Mouse (Mus musculus): Measurements from ENCODE around the gene Slc25a30.
"Not testable (repeated sequence)": the region's sequence is repeated elsewhere in the genome, so short reads cannot be mapped to it uniquely, and the experiment has no call there.

Gene Slc25a30

DNA sequence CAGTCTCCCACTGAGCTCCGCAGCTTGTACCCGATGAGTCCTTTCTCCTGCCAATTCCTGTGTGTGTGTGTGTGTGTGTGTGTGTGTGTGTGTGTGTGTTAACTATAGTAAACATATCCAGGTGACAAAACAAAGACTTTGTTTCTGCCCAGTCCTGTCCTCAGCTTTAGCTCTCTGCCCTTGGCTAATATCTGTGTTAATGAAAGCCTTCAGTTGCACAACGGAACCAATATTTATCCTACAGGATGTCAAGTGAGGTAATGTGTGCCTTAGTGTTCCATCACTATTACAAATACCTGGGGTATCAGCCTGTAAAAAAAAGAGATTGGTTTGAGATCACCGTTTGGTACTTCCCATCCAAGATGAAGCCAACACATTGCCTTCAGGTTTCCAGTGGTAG is 6.3 kb upstream of the Slc25a30 start:
- in situ Hi-C loops (cut with MboI, MseI) = loop anchor here (5.0 kb wide), 1 partner anchor 39 kb away; no protein-coding TSS in a partner anchor

GRCm38 (mm10) chr14:75791372-75791771 is 4.5 kb upstream of the Slc25a30 start:
- in situ Hi-C loops (cut with MboI, MseI) = loop anchor here (5.0 kb wide), 1 partner anchor 41 kb away; no protein-coding TSS in a partner anchor

- in situ Hi-C loops (cut with MboI, MseI) = loop anchor here (5.0 kb wide), 1 partner anchor 42 kb away; no protein-coding TSS in a partner anchor
Observed at GRCm38 (mm10) chr14:75790411-75790996, 3.7 kb upstream of the Slc25a30 start.

- in situ Hi-C loops (cut with MboI, MseI) = no loop called here
Observed at GRCm38 (mm10) chr14:75789291-75789690, 2.5 kb upstream of the Slc25a30 start.

- in situ Hi-C loops (cut with MboI, MseI) = no loop called here
Observed at GRCm38 (mm10) chr14:75787794-75788175, 948 bp upstream of the Slc25a30 start.

DNA sequence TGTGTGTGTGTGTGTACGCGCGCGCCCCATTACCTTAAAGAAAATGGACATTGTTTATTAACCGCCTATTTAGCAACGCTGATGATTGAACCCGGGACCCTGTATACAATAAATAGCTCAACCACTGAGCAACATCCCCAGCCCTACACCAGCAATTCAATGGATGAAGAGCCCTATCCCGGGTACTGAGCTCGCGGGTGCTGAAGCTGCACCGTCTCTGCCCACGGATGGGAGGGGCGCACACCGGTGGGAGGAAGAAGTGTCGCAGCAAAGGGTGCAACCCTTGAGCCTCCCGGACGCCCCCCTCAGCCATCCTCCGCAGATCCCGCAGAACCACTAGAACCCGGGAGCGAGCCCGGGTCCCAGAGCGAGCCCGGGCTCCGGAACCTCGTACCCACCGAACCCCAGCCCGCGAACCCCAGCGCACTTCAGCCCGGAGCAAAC is 391 bp downstream of the Slc25a30 start:
- in situ Hi-C loops (cut with MboI, MseI) = no loop called here

GRCm38 (mm10) chr14:75779913-75780312 is 6.9 kb downstream of the Slc25a30 start:
- in situ Hi-C loops (cut with MboI, MseI) = no loop called here

GRCm38 (mm10) chr14:75776637-75777036 is 10.2 kb downstream of the Slc25a30 start:
- in situ Hi-C loops (cut with MboI, MseI) = no loop called here

GRCm38 (mm10) chr14:75773431-75773830 is 13.4 kb downstream of the Slc25a30 start:
- in situ Hi-C loops (cut with MboI, MseI) = no loop called here

- in situ Hi-C loops (cut with MboI, MseI) = not testable (repeated sequence)
Observed at GRCm38 (mm10) chr14:75772407-75772806, 14.4 kb downstream of the Slc25a30 start.

GRCm38 (mm10) chr14:75771101-75771501 is 15.7 kb downstream of the Slc25a30 start:
- in situ Hi-C loops (cut with MboI, MseI) = no loop called here

GRCm38 (mm10) chr14:75769334-75769733 is 17.5 kb downstream of the Slc25a30 start:
- in situ Hi-C loops (cut with MboI, MseI) = no loop called here

DNA sequence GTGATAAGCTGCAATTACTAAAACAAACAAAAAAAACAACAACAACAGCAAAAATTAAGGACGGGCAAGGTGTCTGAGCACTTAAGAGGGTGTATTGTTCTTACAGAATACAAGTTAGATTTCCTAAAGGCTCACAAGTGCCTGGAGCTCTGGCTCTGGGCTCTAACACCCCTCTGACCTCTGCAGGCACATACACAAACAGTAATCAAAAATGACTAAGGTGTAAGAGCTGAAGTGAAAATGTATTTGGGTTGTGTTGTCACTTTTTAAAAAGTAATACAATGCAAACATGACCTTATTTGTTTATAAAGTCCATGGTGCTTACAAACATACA is 18.6 kb downstream of the Slc25a30 start:
- in situ Hi-C loops (cut with MboI, MseI) = no loop called here

- in situ Hi-C loops (cut with MboI, MseI) = no loop called here
Observed at GRCm38 (mm10) chr14:75767492-75768274, 19.2 kb downstream of the Slc25a30 start.

- in situ Hi-C loops (cut with MboI, MseI) = no loop called here
Observed at GRCm38 (mm10) chr14:75761028-75761805, 25.6 kb downstream of the Slc25a30 start.

DNA sequence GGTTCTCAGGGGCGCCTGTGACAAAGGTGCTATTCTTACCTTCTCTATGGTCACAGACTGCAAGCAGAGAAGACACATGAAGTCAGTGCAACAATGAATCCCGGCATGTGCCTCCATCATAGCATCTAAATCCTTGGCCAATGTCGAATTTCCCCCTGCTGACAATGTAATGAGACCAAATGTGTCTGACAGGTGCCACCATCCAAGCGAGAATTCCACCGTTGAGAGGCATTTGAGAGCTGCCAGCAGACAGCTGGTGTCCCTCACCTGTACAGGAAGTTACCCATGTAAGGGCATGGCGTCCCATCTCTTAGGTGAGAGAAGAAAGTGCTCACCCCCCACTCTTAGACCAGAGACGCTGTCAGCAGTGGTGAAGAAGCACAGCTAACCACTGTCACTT is 28.4 kb downstream of the Slc25a30 start:
- in situ Hi-C loops (cut with MboI, MseI) = loop anchor here (10.0 kb wide), 1 partner anchor 314 kb away; no protein-coding TSS in a partner anchor

GRCm38 (mm10) chr14:75757821-75758220 is 29.0 kb downstream of the Slc25a30 start:
- in situ Hi-C loops (cut with MboI, MseI) = loop anchor here (10.0 kb wide), 1 partner anchor 313 kb away; no protein-coding TSS in a partner anchor

- in situ Hi-C loops (cut with MboI, MseI) = loop anchor here (10.0 kb wide), 1 partner anchor 312 kb away; no protein-coding TSS in a partner anchor
Observed at GRCm38 (mm10) chr14:75756971-75757370, 29.9 kb downstream of the Slc25a30 start.

DNA sequence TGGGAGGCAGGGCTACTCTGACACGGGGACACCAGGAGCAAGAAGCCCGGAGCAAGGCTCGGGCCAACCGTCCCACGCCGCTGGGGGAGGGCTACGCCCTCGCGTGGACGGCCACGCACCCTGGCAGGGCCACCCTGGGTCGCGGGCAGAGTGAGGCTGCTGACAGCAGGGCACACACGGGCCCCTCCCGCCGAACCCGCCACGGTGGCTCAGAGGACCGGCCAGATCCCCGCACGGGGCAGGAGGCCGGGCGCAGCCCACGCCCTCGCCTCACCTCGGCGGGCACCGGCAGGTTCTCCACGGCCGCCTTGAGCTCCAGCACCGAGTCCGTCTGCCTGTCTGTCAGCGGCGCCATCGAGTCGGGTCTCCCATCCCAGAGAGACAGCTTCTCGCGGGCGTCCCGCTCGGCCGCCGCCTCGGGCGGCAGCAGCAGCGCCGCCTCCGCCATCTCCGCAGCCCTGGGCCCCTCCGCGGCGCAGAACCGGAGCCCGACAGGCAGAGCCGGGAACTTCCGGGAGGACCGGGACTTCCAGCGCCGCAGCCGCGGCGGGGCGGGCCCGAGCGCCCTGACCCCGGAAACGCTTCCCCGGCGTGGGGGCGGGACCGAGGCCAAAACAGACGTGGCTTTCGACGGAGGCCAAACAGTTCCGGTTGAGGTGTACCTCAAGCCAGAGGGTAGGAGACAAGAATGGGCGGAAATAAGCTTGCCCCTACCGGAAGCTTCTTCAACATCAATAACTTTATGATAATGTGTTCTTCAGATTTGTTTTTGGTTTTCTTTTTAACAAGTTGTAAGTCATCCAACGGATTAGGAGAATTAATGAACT is 32.6 kb downstream of the Slc25a30 start, which contains the start of gene Cog3:
TSS of gene Cog3 (minus strand) at position 527 of the 827 bp plus-strand sequence.
- in situ Hi-C loops (cut with MboI, MseI) = loop anchor here (5.0 to 10.0 kb wide), 2 partner anchors 309 to 807 kb away; partner anchors contain the start of gene Lrch1

DNA sequence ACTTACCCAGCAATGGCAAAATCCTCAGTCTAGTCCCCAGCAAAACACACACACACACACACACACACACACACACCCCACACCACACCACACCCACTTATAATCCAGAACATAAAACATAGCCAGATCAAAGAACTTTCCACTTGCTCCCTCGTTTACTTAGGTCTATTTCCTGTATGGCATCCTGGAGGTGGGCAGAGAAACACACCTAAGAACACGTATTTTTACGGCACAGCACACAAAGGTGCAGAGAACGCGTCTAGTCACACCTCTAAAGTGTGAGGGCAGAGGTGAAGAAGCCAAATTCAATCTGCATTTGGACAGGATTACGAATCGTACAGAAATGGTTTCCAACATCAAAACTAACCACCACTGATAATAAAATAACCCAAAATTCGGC is 33.6 kb downstream of the Slc25a30 start:
- in situ Hi-C loops (cut with MboI, MseI) = loop anchor here (5.0 to 10.0 kb wide), 2 partner anchors 308 to 806 kb away; partner anchors contain the start of gene Lrch1

GRCm38 (mm10) chr14:75751040-75751439 is 35.8 kb downstream of the Slc25a30 start:
- in situ Hi-C loops (cut with MboI, MseI) = loop anchor here (5.0 to 10.0 kb wide), 2 partner anchors 306 to 804 kb away; partner anchors contain the start of gene Lrch1

Measured in regulatory T cell (primary cell).